Mouse (Mus musculus) neural tube, embryonic 10.5 days (tissue): Measurements from ENCODE around the gene Fut4.
"Not testable (repeated sequence)": the region's sequence is repeated elsewhere in the genome, so short reads cannot be mapped to it uniquely, and the experiment has no call there.

Experiments used
- DNase-seq: peaks from one replicate; pipeline ENCODE4 v3.0.0-alpha.2; 2017; ENCODE audit warnings: low spot score; ENCODE audit errors: extremely low spot score

Gene Fut4

GRCm38 (mm10) chr9:14726005-14726404, 26.2 kb downstream of the Fut4 start:
- no peak for DNase-seq

DNA sequence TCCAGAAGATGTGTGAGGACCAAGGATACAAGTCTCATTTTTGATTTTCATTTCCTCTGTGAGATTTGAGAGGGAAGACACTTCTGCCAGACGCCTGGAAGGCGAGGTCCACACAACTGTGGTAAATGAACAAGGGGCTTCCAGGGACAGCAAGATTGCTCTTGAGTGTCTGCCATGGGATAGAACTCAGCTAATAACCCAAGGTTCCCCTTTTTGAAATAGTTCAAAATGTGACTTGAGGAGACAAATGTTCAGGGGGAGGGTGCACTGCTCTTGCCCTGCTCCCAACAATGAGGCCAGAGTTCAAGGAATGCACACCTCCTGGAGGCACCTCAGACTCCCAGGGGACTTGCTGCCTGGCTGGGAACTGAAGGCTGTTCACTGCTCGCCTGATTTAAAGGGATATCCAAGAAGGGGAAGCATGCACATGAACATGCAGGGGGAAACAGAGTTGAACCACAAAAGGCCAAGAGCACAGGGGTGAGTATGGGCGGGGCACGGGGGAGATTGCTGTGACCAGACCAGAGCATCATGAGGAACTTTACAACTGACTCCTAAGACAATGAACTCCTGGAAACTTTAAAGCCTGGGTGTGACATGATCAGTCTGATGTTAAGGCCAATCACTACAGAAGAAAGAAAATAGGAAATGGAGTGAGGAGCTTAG, 27.3 kb downstream of the Fut4 start:
- no peak for DNase-seq

DNA sequence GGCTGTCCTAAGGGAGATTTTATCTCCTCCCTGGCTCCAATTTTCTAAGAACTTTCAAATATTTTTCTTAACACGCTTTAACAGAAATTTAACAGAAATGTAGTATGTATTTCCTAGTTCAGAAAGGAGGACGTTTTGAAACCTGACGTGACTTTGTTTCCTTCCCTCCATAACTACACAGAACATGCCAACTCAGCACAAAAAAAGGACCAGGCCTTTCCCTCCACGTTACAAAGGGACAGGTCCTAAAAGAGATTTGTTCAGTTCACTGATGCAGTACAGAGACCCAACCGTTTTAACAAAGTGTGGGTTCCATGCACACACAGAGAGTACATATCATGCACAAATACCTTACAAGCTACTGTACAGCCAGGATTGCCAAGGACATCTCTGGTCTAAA, 30.6 kb downstream of the Fut4 start:
- no peak for DNase-seq

DNA sequence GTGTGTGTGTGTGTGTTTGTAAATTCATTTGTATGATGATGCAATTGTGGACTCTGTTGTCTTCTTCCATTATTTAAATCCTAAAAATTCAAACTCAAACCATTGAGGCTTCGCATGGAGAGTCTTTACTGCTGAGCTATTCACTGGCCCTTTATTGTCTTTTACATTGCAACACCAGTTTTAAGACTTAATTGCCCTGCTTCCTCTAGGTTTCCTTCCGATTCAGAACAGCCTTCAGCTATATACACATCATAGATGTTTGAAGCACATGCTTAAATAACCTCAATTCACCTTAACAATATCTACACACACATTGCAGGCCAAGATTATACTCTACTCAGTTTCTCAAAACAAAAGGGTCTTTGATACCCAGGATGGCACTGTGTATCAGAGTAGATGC, 31.8 kb downstream of the Fut4 start:
- no peak for DNase-seq

- DNase-seq = no peak
Measured at GRCm38 (mm10) chr9:14718332-14718691, 33.9 kb downstream of the Fut4 start.

DNA sequence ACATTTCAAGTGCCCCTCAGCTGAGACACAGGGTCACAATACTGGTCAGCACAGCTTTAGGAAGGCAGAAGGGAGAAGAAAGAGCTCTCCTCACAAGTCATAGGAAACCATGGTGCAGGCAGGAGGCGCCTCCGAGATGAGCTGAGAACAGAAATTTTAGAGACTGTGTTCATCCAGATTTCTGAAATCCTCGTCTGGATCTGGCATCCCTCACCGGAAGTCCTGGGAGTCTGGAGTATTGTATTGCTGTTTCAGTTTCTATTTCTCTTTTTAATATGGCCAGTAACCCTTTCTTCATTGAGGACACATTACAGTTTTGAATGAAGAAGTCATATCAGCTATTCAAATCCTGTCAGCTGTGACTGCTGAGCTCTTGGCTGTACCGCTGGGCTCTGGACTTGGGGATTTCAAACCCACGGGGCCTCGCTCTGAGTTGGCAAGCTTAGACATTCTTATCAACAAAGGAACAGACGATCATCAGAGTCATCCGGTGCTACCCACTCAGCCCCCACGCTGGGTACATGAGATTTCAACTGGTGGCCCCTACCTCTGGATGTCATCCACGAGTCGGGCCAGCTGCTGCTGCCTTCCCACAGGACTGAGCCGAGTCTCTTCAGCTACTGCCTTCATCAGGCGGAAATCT, 34.4 kb downstream of the Fut4 start:
- no peak for DNase-seq

GRCm38 (mm10) chr9:14715258-14715657, 36.9 kb downstream of the Fut4 start:
- DNase-seq = no peak

DNA sequence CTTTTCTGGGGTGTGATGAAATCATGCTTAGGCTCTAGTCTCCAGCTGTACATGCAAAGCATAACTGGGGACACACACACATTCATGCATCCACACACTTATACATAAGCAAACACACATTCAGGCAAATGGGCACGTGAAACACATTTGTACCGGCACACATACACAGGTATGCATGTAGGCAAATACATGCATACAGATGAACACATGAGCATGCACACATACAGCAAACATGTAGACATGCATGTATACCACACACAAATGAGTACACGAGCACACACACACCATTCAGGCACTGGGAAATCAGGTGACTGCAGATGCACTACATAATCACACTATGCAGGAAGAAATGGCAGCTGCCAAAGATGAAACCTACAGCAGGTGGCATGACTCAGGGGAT, 41.3 kb downstream of the Fut4 start:
- no peak for DNase-seq

DNA sequence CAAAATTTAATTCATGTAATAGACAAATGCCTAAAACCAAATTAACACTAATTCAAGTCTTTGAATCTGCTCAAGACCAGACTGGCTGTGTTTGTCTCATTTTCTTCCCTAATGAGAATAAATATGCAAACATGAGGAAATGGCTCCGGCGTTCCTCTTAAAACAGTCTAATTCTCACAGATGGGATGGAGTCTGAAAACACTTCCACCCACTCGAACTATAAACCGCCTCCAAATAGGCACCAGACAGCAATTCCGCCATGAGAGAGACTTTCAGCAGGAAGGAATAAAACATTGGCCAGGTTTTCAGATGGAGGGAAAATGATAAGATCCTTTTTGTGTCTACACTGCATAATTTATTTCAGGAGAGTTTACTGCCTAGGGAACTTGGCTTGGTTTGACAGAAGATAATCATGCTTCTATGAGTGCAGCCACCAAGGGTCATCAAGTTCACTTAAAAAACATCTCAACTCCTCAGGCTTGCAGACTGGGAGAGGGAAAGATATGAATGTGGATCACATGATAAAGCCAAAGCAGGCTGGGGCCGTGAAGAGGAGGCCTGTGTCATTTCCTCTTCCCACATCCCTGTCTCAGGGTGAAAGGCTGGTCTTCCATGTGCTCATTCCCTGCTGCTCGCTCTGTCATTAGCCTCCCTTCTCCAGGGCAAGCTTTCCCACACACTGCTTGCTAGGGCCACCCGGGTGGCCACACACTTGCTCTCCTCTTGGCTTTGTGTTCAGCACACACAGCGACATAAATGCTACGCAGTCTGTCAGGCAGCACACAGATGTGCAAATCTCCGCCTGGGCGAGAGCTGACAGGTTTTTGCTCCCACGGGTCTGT, 46.7 kb downstream of the Fut4 start:
- DNase-seq = no peak

DNA sequence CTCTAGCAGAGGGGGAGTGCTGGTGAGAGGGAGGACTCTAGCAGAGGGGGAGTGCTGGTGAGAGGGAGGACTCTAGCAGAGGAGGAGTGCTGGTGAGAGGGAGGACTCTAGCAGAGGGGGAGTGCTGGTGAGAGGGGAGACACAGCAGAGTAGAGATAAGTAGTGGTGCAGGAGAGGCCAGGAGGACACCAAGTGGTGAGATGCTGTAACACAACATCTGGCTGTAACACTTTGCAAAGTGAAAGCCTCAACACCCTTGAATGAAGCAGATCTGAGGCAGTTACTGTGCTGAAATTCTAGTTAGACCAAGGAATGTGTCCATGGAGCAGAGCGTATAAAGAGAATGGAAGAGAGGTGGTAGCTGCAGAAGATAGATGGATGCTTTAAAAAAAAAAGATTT, 51.4 kb downstream of the Fut4 start:
- not testable (repeated sequence) for DNase-seq

- no peak for DNase-seq
Measured at GRCm38 (mm10) chr9:14699288-14699640, 52.9 kb downstream of the Fut4 start.

- peak; percentile 95 for DNase-seq
Measured at GRCm38 (mm10) chr9:14698582-14699287, 53.5 kb downstream of the Fut4 start.
